Mouse (Mus musculus) gastrocnemius, adult 8-10 months (tissue): ENCODE measurements at regions not wholly inside any gene's neighbourhood (a gene's known extent, or its start where the extent isn't known, plus 50 kb on each side); places are given as distances from the start of the nearest gene placed in this dataset.

Experiments used
- DNase-seq, 2 experiments: peaks; one replicate each; pipeline ENCODE4 v3.0.0; 2022; ENCODE audit warnings: low spot score in 2 of 2

GRCm38 (mm10) chr3:82781464-82781863 lies 94.8 kb downstream of the Rbm46 start:
- DNase-seq: no peak

DNA sequence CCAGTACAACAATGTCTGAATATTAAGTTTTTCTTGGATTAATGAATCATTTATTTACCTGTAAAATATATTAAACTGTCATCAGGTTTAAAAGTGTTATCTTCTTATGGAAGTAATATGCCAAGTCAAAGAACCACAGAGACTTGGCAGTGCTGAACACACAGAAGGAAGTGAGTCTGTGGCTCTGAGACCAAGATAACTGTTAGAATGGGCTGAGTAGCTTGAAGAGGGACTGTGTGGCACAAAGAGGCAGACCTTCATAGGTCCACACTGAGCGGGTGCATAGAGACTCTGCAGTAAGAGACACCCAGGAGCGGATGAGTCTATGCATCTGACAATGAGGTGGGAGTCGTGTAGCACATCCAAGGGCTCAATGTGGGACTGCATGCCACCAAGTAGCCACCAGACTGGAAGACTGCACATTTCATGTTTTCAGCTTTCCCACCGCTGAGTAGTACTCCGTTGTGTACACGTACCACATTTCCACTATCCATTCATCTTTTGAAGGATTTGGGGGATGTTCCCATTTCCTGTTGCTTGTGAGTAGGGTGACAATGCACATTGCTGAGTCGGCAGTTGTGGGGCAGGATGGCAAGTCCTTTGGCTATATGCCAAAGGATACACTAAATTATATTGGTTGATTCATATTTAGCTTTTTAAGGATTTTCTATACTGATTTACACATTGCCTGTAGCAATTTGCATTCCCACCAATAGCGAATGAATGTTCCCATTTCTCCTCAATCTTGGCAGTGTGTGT lies 105.6 kb downstream of the Rbm46 start:
- no peak for DNase-seq

- DNase-seq: no peak
Measured at GRCm38 (mm10) chr3:82767484-82767883, 108.8 kb downstream of the Rbm46 start.

DNA sequence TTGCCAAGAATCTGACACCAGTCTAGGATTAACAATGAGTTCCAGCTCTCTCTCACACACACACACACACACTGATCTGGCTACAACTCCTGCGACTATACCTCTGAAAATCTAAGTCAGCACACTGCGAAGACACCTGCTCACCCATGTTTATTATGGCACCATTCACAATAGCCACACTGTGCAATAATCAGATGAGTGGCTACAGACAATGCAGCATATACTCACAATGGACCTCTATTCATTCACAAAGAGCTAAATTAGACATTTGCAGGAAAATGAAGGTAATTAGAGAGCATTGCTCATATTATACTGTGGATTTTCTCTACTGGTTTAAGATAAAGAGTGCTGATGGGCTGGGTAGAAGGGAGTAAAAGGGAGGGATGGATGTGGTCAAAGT lies 116.3 kb downstream of the Rbm46 start:
- no peak for DNase-seq

DNA sequence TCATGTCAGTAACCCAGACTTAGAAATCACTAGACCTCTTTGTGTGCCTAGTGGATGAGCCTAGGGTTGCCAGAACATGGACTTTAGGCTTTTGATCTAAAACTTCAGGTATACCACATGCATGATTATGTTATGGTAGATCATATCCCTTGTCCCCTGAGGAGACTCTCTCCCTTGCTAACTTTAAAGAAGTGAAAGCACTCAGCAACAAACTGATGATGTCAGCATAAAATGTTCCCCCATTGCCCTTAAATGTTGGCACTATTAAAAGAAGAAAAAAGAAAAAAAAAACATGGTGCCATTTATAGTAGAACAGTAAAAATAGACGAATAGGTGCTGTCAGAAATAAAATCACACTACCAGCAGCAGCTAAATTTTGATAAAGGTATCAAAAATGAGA lies 117.3 kb downstream of the Rbm46 start:
- DNase-seq: no peak

- peak in 1 of 2 experiments; percentile 5 for DNase-seq
Measured at GRCm38 (mm10) chr3:82725546-82725945, 150.7 kb downstream of the Rbm46 start.

- DNase-seq: no peak
Measured at GRCm38 (mm10) chr3:82707628-82708027, 159.7 kb upstream of the Npy2r start.

GRCm38 (mm10) chr3:82692131-82692530 lies 144.2 kb upstream of the Npy2r start:
- DNase-seq: no peak

GRCm38 (mm10) chr3:82656159-82656874 lies 108.4 kb upstream of the Npy2r start:
- DNase-seq: no peak

DNA sequence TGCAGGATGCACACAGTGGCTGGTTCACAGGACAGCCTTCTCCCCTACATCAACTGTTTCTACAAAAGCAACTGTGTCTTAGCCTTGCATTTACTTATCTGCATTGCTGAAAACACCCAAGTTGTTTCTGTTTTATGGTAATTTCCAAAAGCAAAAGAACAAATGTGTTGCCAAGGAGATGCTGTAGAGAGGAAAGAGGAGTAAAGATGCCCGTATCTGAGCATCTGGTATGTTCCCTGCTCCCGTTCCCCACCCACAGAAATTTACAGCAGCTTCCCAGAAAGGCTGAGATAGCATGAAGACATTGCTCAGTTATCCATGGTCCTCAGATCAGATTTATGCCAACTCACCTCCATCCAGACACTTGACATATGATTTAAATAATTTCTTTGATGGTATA lies 104.5 kb upstream of the Npy2r start:
- no peak for DNase-seq

DNA sequence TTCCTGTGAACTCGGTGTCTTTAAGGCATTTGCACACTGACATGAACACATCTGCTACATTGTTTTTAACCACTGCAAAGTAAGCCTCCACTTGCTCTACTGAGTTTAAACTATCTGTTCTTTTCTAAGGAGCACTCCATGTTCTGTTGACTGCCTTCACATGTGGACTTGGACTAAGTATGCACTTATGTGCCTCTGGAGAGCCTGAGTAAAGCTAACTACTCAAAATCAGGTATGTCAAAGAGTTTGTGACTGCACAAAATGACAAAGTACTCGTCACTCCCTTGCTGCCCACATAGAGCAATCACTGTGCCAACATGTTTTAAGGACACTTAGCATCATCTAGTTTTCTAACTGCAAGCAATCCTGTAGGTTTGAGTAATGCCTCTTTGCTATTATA lies 92.2 kb upstream of the Npy2r start:
- no peak for DNase-seq

GRCm38 (mm10) chr3:82636666-82637065 lies 88.8 kb upstream of the Npy2r start:
- no peak for DNase-seq

DNA sequence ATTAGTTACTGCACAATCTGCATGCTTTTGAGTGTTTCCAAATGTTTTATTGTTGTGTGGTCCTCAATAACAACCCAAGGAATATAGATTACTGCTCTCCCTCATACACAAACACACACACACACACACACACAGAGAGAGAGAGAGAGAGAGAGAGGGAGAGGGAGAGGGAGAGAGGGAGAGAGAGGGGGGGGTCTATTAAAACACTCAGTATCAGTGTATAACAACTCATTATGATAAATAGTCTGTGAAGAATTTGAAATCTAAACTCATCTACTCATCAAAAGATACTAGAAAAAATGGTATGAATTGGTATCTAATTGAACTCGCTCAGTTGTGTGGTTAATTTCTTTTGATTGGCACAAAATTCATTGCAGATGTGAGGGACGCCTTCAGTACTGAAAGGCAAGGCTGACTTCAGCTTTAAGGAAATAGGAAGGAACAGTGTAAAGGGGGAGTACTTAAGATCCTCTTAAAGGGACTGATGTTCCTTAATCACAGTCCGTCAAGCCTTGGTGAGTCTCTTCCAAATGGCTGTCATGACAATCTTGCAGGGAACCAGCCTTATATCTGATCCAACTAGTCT lies 72.6 kb upstream of the Npy2r start:
- no peak for DNase-seq

DNA sequence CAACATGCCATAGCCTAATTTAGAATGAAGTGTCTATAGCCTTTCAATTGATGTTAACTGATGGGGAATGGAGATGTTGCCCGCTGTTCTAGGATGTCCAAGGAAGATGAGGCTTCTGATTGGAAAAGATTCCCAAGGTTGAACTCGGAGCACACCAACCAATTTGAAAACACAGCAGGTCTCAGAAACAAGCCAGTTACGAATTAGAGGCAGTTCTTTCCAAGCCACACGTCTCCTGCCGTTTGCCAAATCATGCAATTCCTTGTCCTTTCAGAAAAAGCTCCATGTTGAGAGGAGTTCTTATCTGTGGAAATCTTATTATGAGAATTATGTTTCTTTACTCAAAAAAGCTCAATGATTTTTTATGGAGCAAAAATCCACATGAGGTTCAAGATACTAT lies 71.5 kb upstream of the Npy2r start:
- DNase-seq: no peak

GRCm38 (mm10) chr3:82601880-82602279 lies 54.0 kb upstream of the Npy2r start:
- DNase-seq: no peak

- DNase-seq: no peak
Measured at GRCm38 (mm10) chr3:82598656-82599055, 50.8 kb upstream of the Npy2r start.
